Mouse (Mus musculus) midbrain, postnatal 0 days (tissue): ENCODE data around the gene Adgrl3. TPM values are rescaled to one million over a fixed set of nuclear protein-coding genes. Genes with fewer than 3 reads are reported as not detected.

ENCODE experiments used
- ATAC-seq: fragments of 200-750 bp; cut with Nextera tagmentation; 2 replicates; pipeline ENCODE4 v1.8.0; 2017; ENCODE audit warnings: moderate number of reproducible peaks, mild to moderate bottlenecking, moderate TSS enrichment, moderate library complexity; ENCODE audit not compliant: low FRiP score
- DNase-seq: peaks from one replicate; pipeline ENCODE4 v3.0.0-alpha.2; 2015; ENCODE audit warnings: low spot score
- H3K27ac ChIP-seq: fragments of 300-500 bp; sonication (generic); 2 replicates; pipeline ENCODE4 v1.5.1; 2014; ENCODE audit warnings: low read depth, mild to moderate bottlenecking, low read length, mixed read lengths
- H3K27me3 ChIP-seq: fragments of 300-500 bp; sonication (generic); 2 replicates; pipeline ENCODE4 v1.6.1; 2014; ENCODE audit warnings: low read length, control low read depth, mixed read lengths; ENCODE audit not compliant: insufficient read depth
- H3K36me3 ChIP-seq: fragments of 300-500 bp; sonication (generic); 2 replicates; pipeline ENCODE4 v1.6.1; 2014; ENCODE audit warnings: low read length, control low read depth, mixed read lengths; ENCODE audit not compliant: insufficient read depth
- H3K4me1 ChIP-seq: fragments of 300-500 bp; sonication (generic); 2 replicates; pipeline ENCODE4 v1.6.1; 2014; ENCODE audit warnings: mild to moderate bottlenecking, control low read depth, antibody characterized with exemption, low read length, mixed read lengths; ENCODE audit not compliant: insufficient read depth
- H3K4me2 ChIP-seq: fragments of 300-500 bp; sonication (generic); 2 replicates; pipeline ENCODE4 v1.6.1; 2014; ENCODE audit warnings: low read depth, mild to moderate bottlenecking, low read length, mixed read lengths; ENCODE audit not compliant: poor library complexity, severe bottlenecking
- H3K4me3 ChIP-seq: fragments of 300-500 bp; sonication (generic); 2 replicates; pipeline ENCODE4 v1.5.1; 2014; ENCODE audit warnings: low read depth, mild to moderate bottlenecking, low read length, moderate library complexity
- H3K9ac ChIP-seq: fragments of 300-500 bp; sonication (generic); replicated peaks from 2 replicates; pipeline ENCODE4 v1.6.1; 2014; ENCODE audit warnings: mild to moderate bottlenecking, low read length, moderate library complexity, mixed read lengths; ENCODE audit not compliant: poor library complexity, severe bottlenecking
- H3K9me3 ChIP-seq: fragments of 300-500 bp; sonication (generic); 2 replicates; pipeline ENCODE4 v1.6.1; 2016; ENCODE audit warnings: low read length, control low read depth
- CTCF ChIP-seq: IDR thresholded peaks from 2 replicates; pipeline ENCODE4 v1.5.1; 2016; ENCODE audit warnings: antibody characterized with exemption, mild to moderate bottlenecking
- WGBS: fragments of 180-500 bp; shearing (Covaris S2); extraction: QIAGEN DNeasy Blood & Tissue Kit; methylation state at CpG from one replicate; pipeline ENCODE4 v1.1.7; 2014; 5-methylcytosine and 5-hydroxymethylcytosine counted together
- polyA plus RNA-seq: library from polyadenylated mRNA; unstranded; fragments of >200 nt; fragmentation: Nextera tagmentation; extraction: Ambion mirVana; gene quantifications from 2 replicates; pipeline ENCODE4 v1.2.1, GENCODE M21; 2015
- total RNA-seq: library from RNA; depleted of rRNA; stranded (reverse); fragments of >200 nt; gene quantifications from 2 replicates; pipeline ENCODE4 v1.2.3, GENCODE M21; 2014

Gene Adgrl3
- total and polyA plus RNA-seq, 2 experiments from 2014 or later: 57.2 to 338 TPM

- H3K4me1 ChIP-seq: no peaks in the 10 kb centered on the region
- H3K27ac ChIP-seq: no peak overlapping the region
- no peaks in the 10 kb centered on the region for H3K36me3 ChIP-seq
- H3K27me3 ChIP-seq: no peaks in the 10 kb centered on the region
- DNase-seq: peak; percentile 53
- H3K9ac ChIP-seq: no peak overlapping the region
- WGBS: 35% methylated on average over 9 of the region's 9 CpGs
- TF ChIP-seq CTCF: no peak
- no peak for ATAC-seq
- no peak overlapping the region for H3K4me3 ChIP-seq
- H3K4me2 ChIP-seq: no peak overlapping the region
- H3K9me3 ChIP-seq: no peaks in the 10 kb centered on the region
These were observed 325.6 kb downstream of the Adgrl3 start for GRCm38 (mm10) chr5:81345436-81346131.

DNA sequence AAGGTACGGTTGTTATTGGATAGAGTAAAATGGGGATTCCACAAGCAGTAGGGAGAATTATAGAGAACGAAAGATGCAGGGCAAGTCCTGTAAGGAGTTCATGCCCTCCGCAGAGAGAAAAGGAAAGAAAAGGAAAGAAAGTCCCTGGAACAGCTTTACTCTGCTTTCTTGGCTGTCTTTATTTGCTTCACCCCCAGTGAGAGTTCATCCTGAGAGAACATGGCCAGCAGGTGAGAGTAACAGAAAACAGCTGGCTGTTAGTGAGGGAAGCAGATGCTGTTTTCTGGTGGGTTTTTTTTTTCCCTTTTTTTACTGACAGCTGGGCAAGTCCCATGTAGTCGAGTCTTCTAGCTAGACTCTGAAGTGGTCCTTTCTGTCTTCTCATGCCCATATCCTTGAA, 327.6 kb downstream of the Adgrl3 start:
- Histone ChIP-seq H3K4me1 (no peaks in the 10 kb centered on the region), H3K27me3 (no peaks in the 10 kb centered on the region), H3K36me3 (no peaks in the 10 kb centered on the region), H3K9me3 (no peaks in the 10 kb centered on the region), H3K27ac (no peak overlapping the region), H3K4me2 (no peak overlapping the region), H3K9ac (no peak overlapping the region), H3K4me3 (no peak overlapping the region)
- ATAC-seq (no peak), DNase-seq (no peak)
- TF ChIP-seq CTCF: no peak
- 60% methylated on average over 4 of the region's 4 CpGs for WGBS

DNA sequence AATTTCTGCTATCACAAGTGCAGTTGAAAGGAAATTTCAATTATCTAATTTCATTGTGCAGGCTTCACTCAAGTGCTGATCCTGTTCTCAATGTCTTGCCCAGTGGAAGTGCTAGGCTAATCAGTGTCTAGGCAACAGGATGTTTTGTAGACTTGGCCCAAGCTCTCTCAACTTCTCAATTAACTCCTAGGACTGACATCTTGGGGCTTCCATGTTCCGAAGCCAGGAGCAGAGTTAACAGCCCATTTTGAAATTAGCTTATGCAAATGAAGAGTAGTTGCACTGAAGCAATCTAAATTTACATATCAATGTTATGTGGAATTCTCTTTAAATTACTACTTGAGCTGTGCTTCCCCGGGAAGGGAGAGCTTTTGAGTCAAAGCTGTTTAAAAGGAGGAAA, 339.6 kb downstream of the Adgrl3 start:
- TF ChIP-seq CTCF: no peak
- Histone ChIP-seq H3K27me3 (no peaks in the 10 kb centered on the region), H3K4me2 (no peak overlapping the region), H3K27ac (no peak overlapping the region), H3K4me1 (no peaks in the 10 kb centered on the region), H3K9ac (no peak overlapping the region), H3K4me3 (no peak overlapping the region), H3K36me3 (no peaks in the 10 kb centered on the region), H3K9me3 (no peaks in the 10 kb centered on the region)
- ATAC-seq (no peak), DNase-seq (peak; percentile 74)
- 27% methylated on average over 2 of the region's 2 CpGs for WGBS

- H3K4me1 ChIP-seq: no peaks in the 10 kb centered on the region
- H3K27ac ChIP-seq: no peak overlapping the region
- no peak overlapping the region for H3K9ac ChIP-seq
- H3K4me3 ChIP-seq: no peak overlapping the region
- DNase-seq (no peak), ATAC-seq (no peak)
- 82% methylated on average over 8 of the region's 8 CpGs for WGBS
- no peaks in the 10 kb centered on the region for H3K9me3 ChIP-seq
- no peaks in the 10 kb centered on the region for H3K27me3 ChIP-seq
- no peaks in the 10 kb centered on the region for H3K36me3 ChIP-seq
- no peak for TF ChIP-seq CTCF
- no peak overlapping the region for H3K4me2 ChIP-seq
These were observed 344.3 kb downstream of the Adgrl3 start for GRCm38 (mm10) chr5:81364198-81364643.

DNA sequence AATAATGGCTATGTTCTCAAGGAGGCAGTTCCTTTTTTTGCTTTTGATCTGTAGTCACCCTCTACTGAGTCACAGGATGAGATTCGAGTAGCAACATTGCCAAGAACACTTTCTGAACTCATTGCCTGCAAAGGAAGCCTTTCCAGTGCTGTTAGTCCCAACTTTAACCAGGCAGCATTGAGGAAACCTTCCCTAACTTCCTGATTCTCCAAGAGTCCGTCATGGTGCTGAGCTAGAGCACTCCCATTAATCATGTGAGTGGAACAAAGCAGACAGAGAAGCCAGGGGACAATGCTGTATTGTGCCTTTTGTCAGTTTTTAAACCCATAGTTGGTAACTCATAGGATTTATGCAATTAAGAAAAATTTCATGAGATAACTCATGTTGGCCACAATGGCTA, 345.3 kb downstream of the Adgrl3 start:
- no peak overlapping the region for H3K9ac ChIP-seq
- ATAC-seq (no peak), DNase-seq (no peak)
- no peaks in the 10 kb centered on the region for H3K27me3 ChIP-seq
- no peak overlapping the region for H3K27ac ChIP-seq
- WGBS: 69% methylated on average over 2 of the region's 2 CpGs
- no peak for TF ChIP-seq CTCF
- H3K4me2 ChIP-seq: no peak overlapping the region
- H3K36me3 ChIP-seq: no peaks in the 10 kb centered on the region
- no peak overlapping the region for H3K4me3 ChIP-seq
- H3K9me3 ChIP-seq: no peaks in the 10 kb centered on the region
- no peaks in the 10 kb centered on the region for H3K4me1 ChIP-seq

DNA sequence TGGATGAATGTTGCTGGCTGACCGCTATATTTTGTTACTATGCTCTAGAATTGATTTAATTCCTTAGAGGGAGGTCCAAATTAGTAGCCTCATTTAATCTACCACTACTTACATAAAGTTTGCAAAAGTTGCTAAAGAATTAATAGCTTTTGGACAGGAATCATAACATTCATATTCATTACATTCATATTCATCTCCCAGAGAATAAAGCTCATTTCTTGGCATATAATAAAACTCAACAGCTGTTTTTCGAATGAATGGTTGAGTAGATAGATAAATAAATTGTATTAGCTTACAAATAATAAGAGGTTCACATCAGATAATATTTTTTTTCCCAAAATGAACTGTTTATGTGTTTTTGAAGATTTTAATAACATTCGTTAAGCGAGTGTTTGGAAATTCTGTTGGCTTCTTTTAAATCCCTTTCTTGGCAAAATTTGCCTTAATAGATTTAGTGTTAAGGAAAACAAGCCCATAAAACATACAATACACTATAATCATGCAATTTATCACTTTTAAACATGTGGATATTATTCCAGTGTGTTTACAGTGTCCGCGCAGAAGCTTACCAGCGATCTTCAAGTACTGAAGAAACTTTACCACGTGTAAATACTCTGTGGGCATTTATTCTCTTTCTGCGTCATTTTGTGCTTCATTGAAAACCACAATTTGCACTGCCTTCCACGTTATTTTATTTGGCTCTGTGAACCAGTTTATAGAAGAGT, 350.4 kb downstream of the Adgrl3 start:
- no peaks in the 10 kb centered on the region for H3K36me3 ChIP-seq
- ATAC-seq (no peak), DNase-seq (no peak)
- no peaks in the 10 kb centered on the region for H3K9me3 ChIP-seq
- no peak overlapping the region for H3K9ac ChIP-seq
- 88% methylated on average over 10 of the region's 10 CpGs for WGBS
- H3K27me3 ChIP-seq: no peaks in the 10 kb centered on the region
- no peaks in the 10 kb centered on the region for H3K4me1 ChIP-seq
- H3K27ac ChIP-seq: no peak overlapping the region
- no peak for TF ChIP-seq CTCF
- no peak overlapping the region for H3K4me3 ChIP-seq
- H3K4me2 ChIP-seq: no peak overlapping the region
